Mouse (Mus musculus) embryo, embryonic 10 days (tissue): ENCODE data around the gene Xpnpep3.

Experiments used
- DNase-seq: peaks from one replicate; pipeline ENCODE4 v3.0.0-alpha.2; 2015; ENCODE audit warnings: low spot score

The Xpnpep3 gene

DNA sequence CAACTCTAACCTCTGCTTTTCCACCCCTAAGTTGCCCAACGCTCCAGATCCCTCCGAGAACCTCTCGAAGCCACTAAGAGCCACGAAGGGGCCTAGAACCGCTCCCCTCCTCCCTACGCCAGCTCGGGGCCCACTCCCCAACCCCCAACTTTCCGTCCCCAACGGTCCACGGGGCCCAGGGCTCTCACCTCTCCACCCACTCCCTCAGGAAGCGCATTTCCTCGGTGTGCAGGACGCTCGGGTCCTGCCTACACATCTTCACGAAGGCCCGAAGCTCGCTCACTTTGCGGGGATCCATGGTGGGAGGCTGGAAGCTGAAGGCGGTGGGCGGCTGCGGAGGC lies 671 bp upstream of the Xpnpep3 start:
- no peak for DNase-seq

GRCm38 (mm10) chr15:81405008-81405407 lies 5.1 kb downstream of the Xpnpep3 start:
- DNase-seq: no peak

- DNase-seq: no peak
These were observed 8.3 kb downstream of the Xpnpep3 start, which contains the start of gene Dnajb7 for GRCm38 (mm10) chr15:81408199-81408598. Dnajb7 (minus strand) TSS chr15:81408299.

DNA sequence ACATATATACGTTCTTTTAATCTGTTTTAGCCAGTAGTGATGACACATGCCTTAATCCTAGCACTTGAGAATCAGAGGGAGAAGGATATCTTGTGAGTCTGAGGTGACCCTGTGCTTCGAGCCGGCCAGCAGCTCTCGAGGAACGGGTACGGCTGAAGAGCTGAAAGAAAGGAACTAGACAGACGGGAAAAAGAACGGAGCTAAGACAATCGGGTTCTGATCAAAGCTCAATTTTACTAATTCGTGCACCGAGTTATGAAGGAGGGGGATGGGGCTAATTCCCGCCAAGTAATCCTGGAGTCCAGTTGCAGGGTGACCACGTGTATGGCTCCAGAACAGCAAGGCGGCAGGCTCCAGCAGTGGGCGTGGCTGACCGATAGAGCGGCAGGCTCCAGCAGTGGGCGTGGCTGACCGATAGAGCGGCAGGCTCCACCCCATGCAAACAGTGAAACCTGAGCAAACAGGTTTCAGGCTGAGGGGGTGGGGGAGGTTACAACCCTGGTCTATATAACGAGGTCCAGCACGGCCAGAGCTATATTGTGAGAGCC lies 16.9 kb downstream of the Xpnpep3 start:
- DNase-seq: peak; percentile 86

- DNase-seq: no peak
These were observed 18.1 kb downstream of the Xpnpep3 start for GRCm38 (mm10) chr15:81418065-81418464.

- DNase-seq: no peak
These were observed 21.5 kb downstream of the Xpnpep3 start for GRCm38 (mm10) chr15:81421454-81421853.

DNA sequence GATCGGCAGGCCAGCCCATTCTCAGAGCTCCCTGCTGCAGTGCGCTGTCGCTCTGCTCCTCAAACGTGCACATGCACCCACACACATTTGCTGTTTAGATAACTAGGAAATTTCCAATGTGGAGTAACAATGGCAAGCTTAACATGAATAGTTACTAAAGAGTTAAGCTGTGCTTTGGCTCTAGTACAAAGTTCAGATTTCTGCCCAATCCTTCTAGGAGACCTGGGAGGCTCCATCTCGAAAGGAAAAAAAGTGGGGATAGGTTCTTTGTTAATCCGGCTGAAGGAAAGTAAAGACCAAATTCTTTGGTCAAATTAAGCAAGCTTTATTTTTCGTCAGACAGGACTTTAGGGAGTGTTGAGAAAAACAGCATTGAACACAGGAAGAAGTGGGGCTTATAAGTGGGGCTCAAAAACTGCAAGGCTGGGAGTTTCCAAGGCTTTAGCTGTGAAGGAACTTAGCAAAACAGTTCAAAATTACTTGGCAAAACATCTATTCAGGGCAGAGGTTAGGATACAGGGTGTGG lies 22.3 kb downstream of the Xpnpep3 start:
- DNase-seq: no peak

GRCm38 (mm10) chr15:81425311-81425710 lies 25.4 kb downstream of the Xpnpep3 start:
- no peak for DNase-seq

DNA sequence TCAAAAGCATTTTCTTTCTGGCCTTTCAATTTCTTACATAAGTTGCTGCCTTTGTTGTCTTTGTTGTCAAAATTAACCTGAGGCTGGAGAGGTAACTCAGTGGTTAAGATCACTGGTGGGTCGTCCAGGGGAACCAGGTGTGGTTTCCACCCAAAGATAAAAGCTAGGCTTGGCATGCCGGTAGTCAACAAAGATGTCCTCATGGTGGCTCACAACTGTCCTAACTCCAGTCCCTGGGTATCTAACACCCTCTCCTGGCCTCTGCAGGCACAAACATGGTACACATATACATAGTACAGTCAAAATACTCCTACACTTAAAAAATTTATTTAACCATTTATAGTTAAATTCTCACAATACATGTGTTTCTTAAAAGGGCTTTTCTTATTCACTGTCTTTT lies 28.0 kb downstream of the Xpnpep3 start:
- DNase-seq: no peak

GRCm38 (mm10) chr15:81431195-81431594 lies 31.3 kb downstream of the Xpnpep3 start:
- DNase-seq: no peak

- DNase-seq: no peak
These were observed 38.4 kb downstream of the Xpnpep3 start for GRCm38 (mm10) chr15:81438345-81438744.

DNA sequence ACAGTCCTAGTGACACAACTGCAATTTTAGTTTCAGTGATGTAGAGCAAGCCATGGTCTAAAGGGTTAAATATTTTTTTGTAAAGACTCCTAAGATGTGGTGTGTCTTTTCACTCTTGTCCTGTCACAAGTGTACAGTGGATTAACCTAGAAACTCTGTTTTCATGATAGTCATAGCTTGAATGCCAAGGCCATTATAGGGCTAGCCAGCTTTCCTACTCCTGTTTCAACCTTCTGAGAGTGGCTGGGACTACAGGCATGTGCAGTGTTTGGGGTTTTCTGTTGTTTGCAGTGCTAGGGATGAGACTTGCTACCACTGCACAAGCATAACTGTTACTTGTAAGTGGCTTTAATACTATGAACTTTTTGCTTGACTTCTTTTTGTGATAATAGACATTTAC lies 39.3 kb downstream of the Xpnpep3 start:
- DNase-seq: no peak

GRCm38 (mm10) chr15:81448463-81448862 lies 48.5 kb downstream of the Xpnpep3 start:
- peak; percentile 84 for DNase-seq

DNA sequence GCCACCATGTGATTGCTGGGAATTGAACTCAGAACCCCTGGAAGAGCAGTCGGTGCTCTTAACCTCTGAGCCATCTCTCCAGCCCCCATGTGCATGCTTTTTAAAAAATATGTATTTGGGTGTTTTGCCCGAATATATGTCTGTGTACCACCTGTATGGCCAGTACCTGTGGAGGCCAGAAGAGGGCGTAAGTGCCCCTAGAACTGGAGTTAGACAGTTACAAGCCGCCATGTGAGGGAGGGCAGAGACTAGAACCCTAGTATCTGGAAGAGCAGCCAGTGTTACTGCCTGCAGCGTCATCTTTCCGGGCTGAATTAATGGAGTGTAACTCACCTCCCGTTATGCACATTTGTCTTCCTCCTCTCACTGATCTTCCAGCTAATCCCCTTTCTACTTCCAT lies 61.6 kb downstream of the Xpnpep3 start:
- DNase-seq: no peak

DNA sequence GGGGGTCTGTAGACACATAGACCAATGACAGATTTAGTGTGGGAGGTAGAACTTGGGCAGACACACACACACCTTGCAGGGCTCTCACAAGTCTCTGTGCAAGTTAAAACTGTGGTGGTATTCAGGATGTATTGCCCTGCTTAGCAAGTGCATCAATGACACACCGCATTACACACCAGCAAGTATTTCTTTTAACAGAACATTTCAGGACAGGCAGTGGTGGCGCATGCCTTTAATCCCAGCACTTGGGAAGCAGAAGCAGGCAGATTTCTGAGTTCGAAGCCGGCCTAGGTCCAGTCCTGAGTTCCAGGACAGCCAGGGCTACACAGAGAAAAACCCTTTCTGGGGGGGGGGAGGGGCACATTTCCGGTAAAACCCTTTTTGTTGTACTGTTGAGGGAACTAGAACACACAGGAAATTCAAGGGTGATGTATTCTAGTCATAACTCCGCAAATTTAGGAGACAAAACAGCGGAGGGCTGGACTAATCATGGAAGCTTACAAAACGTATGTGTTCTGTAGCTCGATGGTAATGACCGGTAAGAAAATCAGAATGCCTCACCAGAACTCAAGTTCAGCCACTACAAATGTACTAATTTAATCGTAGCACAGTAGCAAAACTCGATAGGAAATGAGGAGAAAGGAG lies 65.2 kb downstream of the Xpnpep3 start:
- no peak for DNase-seq

- DNase-seq: peak; percentile 98
These were observed 66.2 kb downstream of the Xpnpep3 start, which contains the start of gene Rbx1 for GRCm38 (mm10) chr15:81465901-81466737. Rbx1 (plus strand) TSS chr15:81466296.

DNA sequence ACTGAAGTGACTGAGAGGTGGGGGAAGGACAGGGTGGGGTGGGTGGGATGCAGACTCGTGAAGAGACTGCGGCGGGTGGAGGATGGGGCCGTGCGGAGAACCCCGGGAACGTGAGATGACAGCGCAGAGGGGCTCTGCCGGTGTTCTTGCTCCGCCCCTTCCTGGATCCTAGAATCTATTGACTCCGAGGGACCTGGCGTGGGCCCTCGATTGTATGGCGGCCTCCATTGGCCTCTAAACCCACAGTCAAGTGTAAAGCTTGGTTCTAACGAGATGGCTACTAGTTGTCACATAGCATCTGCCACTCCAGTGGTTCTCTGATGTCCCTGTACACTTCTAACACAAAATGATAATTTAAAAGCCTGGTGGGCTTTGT lies 66.8 kb downstream of the Xpnpep3 start:
- no peak for DNase-seq

DNA sequence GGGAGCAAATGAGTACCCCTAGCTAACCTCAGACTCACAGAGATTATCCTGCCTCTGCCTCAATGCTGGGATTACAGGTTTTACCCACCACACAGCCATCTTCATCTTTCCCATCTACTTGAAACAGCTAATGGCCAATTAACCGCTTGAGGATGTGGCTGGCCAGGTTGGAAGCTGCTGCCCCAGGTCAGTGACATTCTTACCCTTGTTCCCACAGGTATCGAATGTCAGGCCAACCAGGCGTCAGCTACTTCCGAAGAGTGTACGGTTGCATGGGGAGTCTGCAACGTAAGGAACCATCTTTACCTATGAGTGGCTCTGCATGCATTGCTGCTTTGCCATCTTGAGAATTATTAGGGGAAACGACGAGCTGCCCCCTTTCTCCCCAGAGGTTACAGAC lies 70.8 kb downstream of the Xpnpep3 start:
- DNase-seq: peak; percentile 40

- no peak for DNase-seq
These were observed 72.3 kb downstream of the Xpnpep3 start for GRCm38 (mm10) chr15:81472256-81472655.

GRCm38 (mm10) chr15:81475654-81476053 lies 75.7 kb downstream of the Xpnpep3 start:
- peak; percentile 21 for DNase-seq

GRCm38 (mm10) chr15:81476597-81476996 lies 76.7 kb downstream of the Xpnpep3 start:
- DNase-seq: peak; percentile 73

DNA sequence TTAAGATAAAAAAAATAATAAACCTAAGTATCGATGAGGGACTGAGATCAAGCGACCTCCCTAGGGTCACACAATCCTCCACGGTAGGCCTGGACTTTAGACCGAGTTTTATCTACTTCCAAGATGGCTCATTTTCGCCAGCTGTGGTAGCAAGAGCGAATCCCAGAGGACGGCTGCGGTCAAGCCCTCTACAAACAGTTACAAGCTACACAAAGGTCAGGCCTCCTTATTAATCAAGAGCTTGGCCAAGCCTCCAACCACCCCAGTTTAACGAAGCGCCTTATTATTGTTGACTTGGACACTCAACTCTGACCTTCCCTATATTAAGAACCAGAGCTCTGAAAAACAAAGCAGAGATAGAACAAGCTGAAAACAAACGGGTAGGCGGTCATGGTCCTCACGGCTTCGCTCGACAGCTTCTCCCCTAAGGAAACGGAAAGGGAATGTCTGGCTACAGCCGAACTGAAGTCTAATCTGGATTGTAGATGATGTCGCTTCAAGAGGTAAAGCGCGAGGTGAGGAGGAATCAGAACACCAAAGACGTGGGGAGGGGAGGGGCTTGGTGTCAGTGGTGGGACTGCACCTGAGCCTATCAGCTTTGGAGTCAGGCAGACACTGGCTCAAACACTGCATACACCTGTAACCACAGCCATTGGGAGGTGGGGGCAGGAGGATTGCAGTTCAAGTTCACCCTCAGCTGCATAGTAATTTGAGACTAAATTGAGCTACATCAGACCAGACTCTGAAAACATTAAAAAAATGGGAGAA lies 79.7 kb downstream of the Xpnpep3 start:
- DNase-seq: peak; percentile 21
